Mouse (Mus musculus) heart, embryonic 11.5 days (tissue): ENCODE results near the gene Timp4. TPM values are rescaled to one million over a fixed set of nuclear protein-coding genes. Genes with fewer than 3 reads are reported as not detected.

Source experiments
- ATAC-seq: fragments of 200-750 bp; cut with Nextera tagmentation; replicated peaks from 2 replicates; pipeline ENCODE4 v1.8.0; 2017; ENCODE audit warnings: moderate library complexity; ENCODE audit not compliant: insufficient number of reproducible peaks, low FRiP score, low TSS enrichment
- H3K27ac ChIP-seq: fragments of 300-500 bp; sonication (generic); 2 replicates; pipeline ENCODE4 v1.5.1; 2014; ENCODE audit warnings: mild to moderate bottlenecking, low read depth, low read length
- H3K27me3 ChIP-seq: fragments of 300-500 bp; sonication (generic); 2 replicates; pipeline ENCODE4 v1.6.1; 2014; ENCODE audit warnings: mild to moderate bottlenecking, low read length, mixed read lengths; ENCODE audit not compliant: control insufficient read depth, insufficient read depth
- H3K36me3 ChIP-seq: fragments of 300-500 bp; sonication (generic); 2 replicates; pipeline ENCODE4 v1.6.1; 2014; ENCODE audit warnings: mild to moderate bottlenecking, low read length, moderate library complexity, mixed read lengths; ENCODE audit not compliant: control insufficient read depth, insufficient read depth
- H3K4me1 ChIP-seq: fragments of 300-500 bp; sonication (generic); 2 replicates; pipeline ENCODE4 v1.6.1; 2014; ENCODE audit warnings: low read length; ENCODE audit not compliant: control insufficient read depth, insufficient read depth
- H3K4me2 ChIP-seq: fragments of 300-500 bp; sonication (generic); 2 replicates; pipeline ENCODE4 v1.6.1; 2014; ENCODE audit warnings: mild to moderate bottlenecking, moderate library complexity
- H3K4me3 ChIP-seq: fragments of 300-500 bp; sonication (generic); 2 replicates; pipeline ENCODE4 v1.5.1; 2014; ENCODE audit warnings: low read depth, low read length
- H3K9ac ChIP-seq: fragments of 300-500 bp; sonication (generic); 2 replicates; pipeline ENCODE4 v1.6.1; 2014; ENCODE audit warnings: mild to moderate bottlenecking, low read depth, low read length, moderate library complexity
- H3K9me3 ChIP-seq: fragments of 300-500 bp; sonication (generic); replicated peaks from 2 replicates; pipeline ENCODE4 v1.6.1; 2016; ENCODE audit warnings: low read length; ENCODE audit not compliant: control insufficient read depth
- WGBS: fragments of 180-500 bp; shearing (Covaris S2); extraction: QIAGEN DNeasy Blood & Tissue Kit; methylation state at CpG from one replicate; pipeline ENCODE4 v1.1.7; 2014; ENCODE audit not compliant: insufficient replicate concordance; 5-methylcytosine and 5-hydroxymethylcytosine counted together
- polyA plus RNA-seq: library from polyadenylated mRNA; unstranded; fragments of >200 nt; fragmentation: Nextera tagmentation; extraction: Ambion mirVana; gene quantifications from 2 replicates; pipeline ENCODE4 v1.2.1, GENCODE M21; 2014

The Timp4 gene
- polyA plus RNA-seq, 1 experiment from 2014 or later, result 0.39 TPM

DNA sequence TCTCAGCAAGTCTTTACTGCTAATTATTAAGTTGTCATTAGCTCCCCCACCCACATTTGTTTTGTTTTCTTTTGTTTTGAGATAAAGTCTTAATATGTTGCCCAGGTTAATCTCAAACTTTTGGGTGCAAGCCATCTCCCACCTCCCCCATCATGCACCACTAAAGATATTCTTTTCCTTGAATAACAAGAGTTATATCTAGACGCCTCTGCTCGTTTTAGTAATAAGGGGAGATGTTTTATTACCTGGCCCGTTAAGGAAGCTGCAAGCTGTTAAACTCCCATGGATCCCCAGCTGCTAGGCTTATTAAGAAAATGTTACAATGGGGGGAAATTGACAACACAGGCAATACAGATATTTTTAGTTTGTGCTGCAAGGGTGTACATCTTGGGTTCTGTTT is 21.4 kb downstream of the Timp4 start:
- Histone ChIP-seq H3K4me2 (no peak overlapping the region), H3K27me3 (peaks cover 42% of the 10 kb centered on the region), H3K9me3 (no peaks in the 10 kb centered on the region), H3K4me1 (no peaks in the 10 kb centered on the region), H3K27ac (no peak overlapping the region), H3K4me3 (no peak overlapping the region), H3K9ac (no peak overlapping the region), H3K36me3 (no peaks in the 10 kb centered on the region)
- WGBS, result 70% methylated on average over 3 of the region's 3 CpGs
- no peak for ATAC-seq

DNA sequence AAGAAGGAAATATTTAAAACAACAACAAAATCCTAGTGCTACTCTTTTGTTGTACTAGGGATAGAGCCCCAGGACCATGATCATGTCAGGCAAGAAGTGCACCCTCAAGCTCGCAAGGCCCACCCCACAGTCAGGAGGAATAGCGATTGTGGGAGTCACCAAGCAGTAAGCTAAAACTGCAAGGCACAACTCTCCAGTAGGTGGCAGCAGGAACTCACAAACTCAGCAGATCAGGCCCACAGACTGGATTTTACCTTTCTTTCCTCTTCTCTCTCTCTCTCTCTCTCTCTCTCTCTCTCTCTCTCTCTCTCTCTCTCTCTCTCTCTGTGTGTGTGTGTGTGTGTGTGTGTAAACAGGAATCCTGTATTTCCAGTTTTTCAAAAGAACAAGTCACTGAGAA is 24.5 kb downstream of the Timp4 start:
- Histone ChIP-seq H3K9me3 (no peaks in the 10 kb centered on the region), H3K4me1 (no peaks in the 10 kb centered on the region), H3K27me3 (peaks cover 21% of the 10 kb centered on the region), H3K4me2 (no peak overlapping the region), H3K9ac (no peak overlapping the region), H3K27ac (no peak overlapping the region), H3K4me3 (no peak overlapping the region), H3K36me3 (no peaks in the 10 kb centered on the region)
- 10% methylated on average over 2 of the region's 2 CpGs for WGBS
- ATAC-seq, result no peak

DNA sequence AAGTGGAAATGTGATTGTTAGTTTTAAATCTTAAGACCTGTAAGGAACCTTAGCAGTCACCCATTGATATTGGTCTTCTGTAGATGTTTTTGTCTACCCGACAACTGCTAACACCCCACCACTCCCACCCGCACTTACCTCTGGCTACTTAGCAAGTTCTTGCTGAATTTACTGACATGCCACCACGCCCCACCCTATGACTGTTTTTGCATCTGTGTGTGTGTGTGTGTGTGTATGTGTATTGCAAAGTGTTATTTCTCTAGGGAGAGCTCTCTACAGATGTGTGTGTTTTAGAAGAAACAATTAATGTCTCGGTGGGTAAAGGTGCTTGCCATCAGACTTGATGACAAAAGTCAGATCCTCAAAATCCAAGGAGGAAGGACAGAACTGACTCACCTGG is 25.0 kb downstream of the Timp4 start, which contains the start of gene Gm17482:
Gene Gm17482, plus strand, starts transcription at position 301 of the 400 bp plus-strand sequence.
- Histone ChIP-seq H3K27me3 (peaks cover 16% of the 10 kb centered on the region), H3K4me1 (no peaks in the 10 kb centered on the region), H3K4me3 (no peak within 1 kb of the TSS), H3K36me3 (no peaks in the 10 kb centered on the region), H3K27ac (no peak within 1 kb of the TSS), H3K4me2 (no peak within 1 kb of the TSS), H3K9me3 (no peaks in the 10 kb centered on the region), H3K9ac (no peak within 1 kb of the TSS)
- no peak for ATAC-seq
- 66% methylated on average over 4 of the region's 4 CpGs for WGBS

DNA sequence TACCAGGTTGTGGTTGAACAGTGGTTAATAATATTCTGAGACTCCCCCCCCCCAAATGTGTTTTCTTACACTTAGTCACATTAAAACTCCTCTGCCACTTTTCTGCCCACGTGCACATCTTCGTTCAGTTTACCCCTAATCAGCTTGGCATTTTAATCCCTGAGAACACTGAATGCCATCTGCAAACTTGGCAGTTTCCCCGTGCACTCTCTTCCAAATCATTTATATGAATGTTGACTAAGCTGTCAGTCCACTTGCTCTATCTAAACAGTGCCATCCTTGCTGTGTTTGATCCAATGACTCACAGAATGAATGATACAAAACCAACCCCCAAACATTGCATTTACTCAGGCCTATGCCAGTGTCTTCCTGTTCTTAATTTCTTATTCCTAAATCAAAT is 26.5 kb downstream of the Timp4 start:
- Histone ChIP-seq H3K4me2 (no peak overlapping the region), H3K27ac (no peak overlapping the region), H3K27me3 (peaks cover 10% of the 10 kb centered on the region), H3K9me3 (no peaks in the 10 kb centered on the region), H3K4me3 (no peak overlapping the region), H3K4me1 (no peaks in the 10 kb centered on the region), H3K36me3 (no peaks in the 10 kb centered on the region), H3K9ac (no peak overlapping the region)
- ATAC-seq, result no peak
- WGBS, result 73% methylated on average over 3 of the region's 3 CpGs

DNA sequence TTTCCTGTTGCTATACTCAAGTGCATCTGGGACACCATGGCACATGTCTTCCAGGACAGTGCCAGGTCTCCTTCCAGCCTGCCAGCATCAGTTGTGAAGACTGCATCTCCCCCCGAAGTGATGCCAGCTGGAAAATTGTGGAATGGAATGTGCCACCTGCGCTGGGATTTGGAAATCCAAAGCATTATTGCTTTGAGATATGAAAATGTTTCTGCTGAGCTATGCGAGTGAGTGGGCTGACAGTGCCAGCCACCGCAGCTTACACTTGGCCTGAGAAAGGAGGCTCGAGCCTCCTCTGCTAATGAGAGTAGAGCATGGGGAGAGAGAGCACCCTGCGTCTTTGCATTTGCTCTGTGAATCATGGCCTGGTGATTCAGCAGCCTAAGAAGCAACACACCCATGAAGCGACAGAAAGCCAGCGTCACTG is 30.8 kb downstream of the Timp4 start:
- Histone ChIP-seq H3K9me3 (no peaks in the 10 kb centered on the region), H3K4me3 (no peak overlapping the region), H3K4me2 (no peak overlapping the region), H3K27me3 (peaks cover 8% of the 10 kb centered on the region), H3K9ac (no peak overlapping the region), H3K27ac (no peak overlapping the region), H3K36me3 (no peaks in the 10 kb centered on the region), H3K4me1 (no peaks in the 10 kb centered on the region)
- no peak for ATAC-seq
- WGBS, result 75% methylated on average over 8 of the region's 8 CpGs

DNA sequence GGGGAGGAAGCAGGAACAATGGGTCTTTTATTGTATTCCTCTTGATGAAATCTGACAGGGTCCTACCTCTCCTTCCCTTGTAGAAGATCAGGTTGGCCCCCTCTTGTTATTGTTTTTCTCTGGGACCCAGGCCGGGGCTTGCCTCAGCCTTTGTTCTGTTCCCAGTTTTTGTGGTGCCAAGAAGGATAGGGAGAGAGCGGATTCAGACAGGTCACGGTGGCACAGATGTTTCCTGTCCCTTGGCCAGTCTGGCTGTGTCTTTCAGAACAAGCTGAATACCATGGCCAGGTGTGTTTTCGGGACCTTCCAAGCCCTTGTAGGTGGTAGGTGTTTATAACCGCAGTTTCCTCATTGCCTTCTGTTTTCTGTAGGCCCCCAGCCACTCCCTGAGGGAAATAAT is 38.9 kb downstream of the Timp4 start:
- no peaks in the 10 kb centered on the region; the same call in 1 of the 2 replicates for H3K4me1 ChIP-seq
- H3K27ac ChIP-seq, result no peak overlapping the region
- no peak overlapping the region for H3K4me2 ChIP-seq
- H3K9me3 ChIP-seq, result no peaks in the 10 kb centered on the region
- H3K9ac ChIP-seq, result no peak overlapping the region
- no peak overlapping the region for H3K4me3 ChIP-seq
- H3K36me3 ChIP-seq, result no peaks in the 10 kb centered on the region
- WGBS, result 44% methylated on average over 5 of the region's 5 CpGs
- no peaks in the 10 kb centered on the region for H3K27me3 ChIP-seq
- ATAC-seq, result no peak

DNA sequence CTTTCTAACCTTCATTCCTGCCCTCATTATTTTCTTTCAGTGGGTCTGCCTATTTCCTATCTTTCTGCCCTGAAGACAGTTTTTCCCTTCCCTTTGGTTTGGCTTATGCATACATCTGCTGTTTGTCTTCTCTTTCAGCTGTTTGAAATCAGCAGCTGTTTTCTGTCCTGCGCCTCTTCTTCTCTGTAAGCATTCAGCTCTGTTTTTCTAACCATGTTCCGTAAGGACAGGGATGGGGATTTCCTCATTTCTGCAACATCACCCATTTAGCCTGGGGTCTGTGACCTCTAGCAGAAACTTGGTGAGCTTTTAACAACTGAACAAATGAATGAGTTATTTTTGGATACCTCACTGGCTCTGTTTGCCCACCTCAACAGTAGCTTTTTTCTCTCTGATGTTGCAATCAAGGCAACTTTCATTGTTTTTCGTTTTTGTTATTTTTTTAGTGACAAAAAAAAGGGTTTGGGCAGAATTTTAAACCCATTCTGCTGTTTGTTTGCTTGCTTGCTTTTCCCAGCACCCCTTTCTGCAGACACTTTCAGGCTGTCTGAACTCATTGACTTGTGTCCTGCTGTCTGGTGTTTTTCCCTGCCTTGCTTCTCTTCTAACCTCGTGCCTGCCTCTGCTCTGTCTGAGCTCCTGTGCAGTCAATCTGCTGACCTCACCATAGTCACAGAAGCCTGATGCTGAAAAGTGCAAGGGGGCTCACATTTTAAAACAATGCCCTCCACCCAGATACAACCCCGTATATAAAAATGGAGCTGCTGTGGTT is 39.7 kb downstream of the Timp4 start:
- Histone ChIP-seq H3K4me3 (no peak overlapping the region), H3K36me3 (no peaks in the 10 kb centered on the region), H3K4me2 (no peak overlapping the region), H3K9ac (no peak overlapping the region), H3K27me3 (no peaks in the 10 kb centered on the region), H3K9me3 (no peaks in the 10 kb centered on the region), H3K27ac (no peak overlapping the region), H3K4me1 (no peaks in the 10 kb centered on the region; the same call in 1 of the 2 replicates)
- 46% methylated on average over 5 of the region's 5 CpGs for WGBS
- no peak for ATAC-seq

DNA sequence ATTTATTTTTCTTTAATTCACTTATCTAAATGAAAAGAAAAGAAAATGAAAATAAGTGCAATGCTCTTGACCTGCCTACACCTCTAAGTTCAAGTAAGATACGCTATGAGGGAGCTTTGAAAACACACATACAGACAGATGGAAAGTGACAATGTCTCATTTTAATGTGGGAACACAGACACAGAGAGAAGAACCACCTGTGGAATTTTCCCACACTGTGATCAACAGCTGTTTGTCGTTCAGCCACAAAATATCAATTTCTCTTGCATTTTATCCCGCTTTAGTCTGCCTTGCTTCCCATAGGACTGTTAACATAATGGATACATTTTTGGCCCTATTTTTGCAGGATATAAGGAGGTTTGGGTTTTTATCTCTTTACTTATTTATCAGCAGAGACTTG is 41.2 kb downstream of the Timp4 start:
- 74% methylated on average over 3 of the region's 3 CpGs for WGBS

DNA sequence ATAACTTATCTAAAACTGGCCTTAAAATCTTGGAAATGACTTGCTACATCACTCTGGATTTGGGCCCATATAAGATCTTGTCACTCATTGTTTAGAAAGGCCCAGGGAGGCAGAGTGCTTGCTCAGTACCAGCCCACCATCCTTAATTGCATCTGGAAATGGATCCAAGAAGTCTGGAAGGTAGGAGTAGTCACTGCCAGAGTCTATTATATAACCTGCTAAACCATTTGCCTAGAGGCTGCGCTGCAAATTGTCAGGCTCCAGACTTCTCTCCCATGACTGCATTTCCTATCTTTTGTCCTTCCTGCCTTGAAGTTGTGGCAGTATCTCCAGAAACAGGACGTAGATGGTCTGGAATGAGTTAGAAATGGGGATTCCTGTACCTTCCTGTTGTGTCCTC is 41.8 kb downstream of the Timp4 start:
- Histone ChIP-seq H3K9ac (no peak overlapping the region), H3K27ac (no peak overlapping the region), H3K27me3 (no peaks in the 10 kb centered on the region), H3K4me1 (no peaks in the 10 kb centered on the region; the same call in 1 of the 2 replicates), H3K36me3 (no peaks in the 10 kb centered on the region), H3K4me2 (no peak overlapping the region), H3K9me3 (no peaks in the 10 kb centered on the region), H3K4me3 (no peak overlapping the region)
- 55% methylated on average over 2 of the region's 2 CpGs for WGBS
- no peak for ATAC-seq

More for the DNA sequence above, 41.2 kb downstream of the Timp4 start:
- Histone ChIP-seq H3K4me3 (no peak overlapping the region), H3K9ac (no peak overlapping the region), H3K4me2 (no peak overlapping the region), H3K9me3 (no peaks in the 10 kb centered on the region), H3K27ac (no peak overlapping the region), H3K27me3 (no peaks in the 10 kb centered on the region), H3K36me3 (no peaks in the 10 kb centered on the region), H3K4me1 (no peaks in the 10 kb centered on the region; the same call in 1 of the 2 replicates)
- ATAC-seq, result no peak
